Mouse (Mus musculus): ENCODE results near the gene Elmo1.

DNA sequence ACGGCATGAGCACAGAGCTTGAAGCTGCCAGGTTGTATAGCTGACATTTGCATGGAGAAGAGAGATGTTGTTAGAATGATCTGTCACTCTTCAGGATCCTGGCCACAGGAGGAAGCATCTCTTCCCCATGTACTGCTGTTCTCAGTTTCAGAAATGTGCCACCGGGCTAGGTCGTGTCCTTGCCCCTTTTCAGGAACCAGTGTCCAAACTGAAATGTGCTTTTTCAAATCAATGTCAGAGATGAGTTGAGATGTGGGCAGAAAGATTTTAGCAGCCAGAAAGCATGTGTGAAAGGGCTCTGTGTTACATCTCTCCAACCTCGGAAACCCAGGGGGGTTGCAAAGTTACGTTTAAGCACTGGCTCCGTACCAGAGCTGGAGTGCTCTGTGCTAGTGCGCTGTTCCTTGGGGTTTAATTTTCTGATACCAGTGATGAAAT is 383.3 kb downstream of the Elmo1 start:
- TF ChIP-seq CTCF (IDR thresholded peaks at IDR 0.05; ENCODE audit: borderline replicate concordance, control insufficient read depth, extremely low read depth, insufficient read depth, low read length, poor library complexity) (no peak), POLR2A (IDR thresholded peaks at IDR 0.05; ENCODE audit: control insufficient read depth, extremely low read depth, insufficient read depth, low read length, poor library complexity) (no peak)

Data from thymus, adult 2 months (tissue).